Comparison of ENCODE assay signal across 24 mouse cellular contexts in genomic region chr17:53386863-53387262, GRCm38 (mm10).
"Had no signal": no experiment of that assay in that cellular context is flagged by ENCODE, and none has a peak within 500 bp of the region (broad histone marks: within the 10 kb centered on the region; RNA-seq: fewer than 3 reads in every experiment).

No protein-coding gene starts in this region.

- H3K4me1 ChIP-seq: heart, embryonic 13.5 days; heart, embryonic 15.5 days; hindbrain, embryonic 15.5 days; kidney, embryonic 15.5 days; limb, embryonic 13.5 days; limb, embryonic 15.5 days; liver, embryonic 12.5 days had no signal

- H3K36me3 ChIP-seq: heart, embryonic 13.5 days; heart, embryonic 15.5 days; hindbrain, embryonic 15.5 days; kidney, embryonic 15.5 days; limb, embryonic 13.5 days; limb, embryonic 15.5 days; liver, embryonic 12.5 days had no signal

- DNase-seq: gastrocnemius, adult 2 months; gastrocnemius, postnatal 10 days; gastrocnemius, postnatal 25 days; heart, adult 2 months; heart, postnatal 14 days; heart, postnatal 36 days; kidney, adult 11 months; kidney, adult 2 months; kidney, adult 9 months; kidney, postnatal 14 days; kidney, postnatal 36 days; layer of hippocampus, adult 9-11 months; layer of hippocampus, postnatal 36 days; left cerebral cortex, postnatal 4 days had no signal

- ATAC-seq: intestine, embryonic 16.5 days; liver, embryonic 12.5 days had no signal

- H3K27ac ChIP-seq: gastrocnemius, adult 2 months; heart, adult 2 months; heart, embryonic 13.5 days; heart, embryonic 15.5 days; hindbrain, embryonic 15.5 days; kidney, embryonic 15.5 days; kidney, postnatal 0 days; limb, embryonic 13.5 days; limb, embryonic 15.5 days; liver, embryonic 12.5 days had no signal

- H3K9ac ChIP-seq: heart, embryonic 13.5 days; heart, embryonic 15.5 days; hindbrain, embryonic 15.5 days; kidney, embryonic 15.5 days; limb, embryonic 13.5 days; limb, embryonic 15.5 days; liver, embryonic 12.5 days had no signal

- H3K4me2 ChIP-seq: heart, embryonic 11.5 days; heart, embryonic 13.5 days; heart, embryonic 15.5 days; hindbrain, embryonic 15.5 days; kidney, embryonic 15.5 days; limb, embryonic 13.5 days; limb, embryonic 15.5 days; liver, embryonic 12.5 days had no signal

- H3K27me3 ChIP-seq: heart, embryonic 13.5 days; heart, embryonic 15.5 days; hindbrain, embryonic 15.5 days; kidney, embryonic 15.5 days; limb, embryonic 13.5 days; limb, embryonic 15.5 days; liver, embryonic 12.5 days had no signal

- H3K4me3 ChIP-seq: gastrocnemius, adult 2 months; heart, adult 2 months; heart, embryonic 13.5 days; heart, embryonic 15.5 days; hindbrain, embryonic 15.5 days; kidney, embryonic 15.5 days; limb, embryonic 13.5 days; limb, embryonic 15.5 days; liver, embryonic 12.5 days had no signal

- H3K9me3 ChIP-seq: heart, embryonic 13.5 days; heart, embryonic 15.5 days; hindbrain, embryonic 15.5 days; kidney, embryonic 15.5 days; limb, embryonic 13.5 days; limb, embryonic 15.5 days; liver, embryonic 12.5 days had no signal
